Mouse (Mus musculus): ENCODE measurements at regions not wholly inside any gene's neighbourhood (a gene's known extent, or its start where the extent isn't known, plus 50 kb on each side); places are given as distances from the start of the nearest gene placed in this dataset.
"Not testable (repeated sequence)": the region's sequence is repeated elsewhere in the genome, so short reads cannot be mapped to it uniquely, and the experiment has no call there.

DNA sequence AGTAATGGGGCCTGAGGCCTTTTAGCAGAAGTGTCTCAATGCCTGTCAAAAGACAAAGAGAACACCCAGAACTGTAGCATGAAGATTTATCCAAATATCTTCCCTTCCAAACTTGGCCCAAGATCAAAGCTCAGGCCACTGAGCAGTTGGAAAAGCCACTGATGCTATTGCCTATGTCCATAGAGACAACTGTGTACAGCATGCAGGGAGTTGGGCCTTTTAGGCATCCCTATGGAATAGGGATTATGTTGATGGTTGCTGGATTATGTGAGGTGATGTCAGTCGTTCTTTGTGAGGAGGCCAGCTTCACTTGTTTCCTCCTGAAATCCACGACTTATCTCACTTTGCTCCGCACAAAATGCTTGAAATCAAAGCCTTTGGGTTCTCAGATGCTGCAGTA, 153.1 kb upstream of the Gm17728 start:
- DNase-seq (ENCODE audit: low spot score), result no peak

DNA sequence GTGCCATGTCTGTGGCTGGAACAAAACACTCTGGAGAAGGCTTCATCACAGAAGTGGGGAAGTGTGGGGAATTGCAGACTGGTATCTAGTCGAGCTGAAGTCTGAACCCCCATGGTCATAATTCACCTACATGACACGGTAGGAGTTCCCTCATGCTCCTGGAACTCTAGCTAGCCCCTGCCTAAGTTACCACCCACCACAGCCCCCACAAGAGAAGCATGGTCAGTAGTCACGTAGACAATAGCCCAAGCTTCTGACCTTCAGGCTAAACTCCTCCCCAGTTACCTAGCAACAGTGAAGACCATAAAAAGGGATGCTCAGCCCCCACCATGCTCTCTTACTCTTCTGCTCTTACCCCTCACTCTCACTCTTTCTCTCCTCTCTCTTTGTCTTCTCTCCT, 143.8 kb upstream of the Gm17728 start:
- not testable (repeated sequence) for DNase-seq (ENCODE audit: low spot score)

DNA sequence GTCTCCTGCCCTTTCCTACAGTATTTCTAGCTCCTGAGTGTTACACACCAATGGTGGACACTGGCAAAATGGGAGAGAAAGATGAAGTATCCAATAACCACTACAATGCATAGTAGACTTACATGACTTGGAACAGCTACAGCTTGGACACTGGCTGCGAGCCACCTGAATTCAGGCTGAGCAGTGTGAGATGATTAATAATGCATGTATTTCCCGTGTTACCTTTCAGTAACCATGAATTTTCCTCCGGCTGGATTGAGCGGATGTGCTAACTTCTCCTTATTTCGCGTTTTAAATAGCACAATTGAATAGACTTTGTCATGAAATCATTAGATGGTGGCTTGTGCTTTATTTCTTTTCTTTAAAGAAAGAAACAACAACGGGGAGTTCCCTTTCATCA, 142.4 kb upstream of the Gm17728 start:
- DNase-seq (ENCODE audit: low spot score), result no peak

DNA sequence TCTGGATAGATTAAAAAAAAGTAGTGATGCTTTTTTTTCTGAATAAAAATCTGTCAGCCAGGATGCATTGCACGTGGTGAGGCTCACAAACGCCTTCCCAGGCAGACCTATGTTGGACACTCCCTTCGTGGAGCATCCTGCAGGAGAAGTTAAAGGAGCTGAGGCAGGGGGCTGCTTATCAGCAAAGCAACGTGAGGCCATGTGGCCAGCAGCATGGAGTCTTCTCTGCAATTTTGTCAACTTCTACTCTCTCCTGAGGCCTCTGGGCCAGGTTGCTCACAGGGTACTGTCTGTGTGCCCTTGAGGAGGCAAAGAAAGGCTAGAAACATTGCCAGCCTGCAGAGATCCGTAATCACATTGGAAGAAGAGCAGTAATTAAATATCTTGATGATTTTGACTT, 140.0 kb upstream of the Gm17728 start:
- DNase-seq (ENCODE audit: low spot score), result no peak

DNA sequence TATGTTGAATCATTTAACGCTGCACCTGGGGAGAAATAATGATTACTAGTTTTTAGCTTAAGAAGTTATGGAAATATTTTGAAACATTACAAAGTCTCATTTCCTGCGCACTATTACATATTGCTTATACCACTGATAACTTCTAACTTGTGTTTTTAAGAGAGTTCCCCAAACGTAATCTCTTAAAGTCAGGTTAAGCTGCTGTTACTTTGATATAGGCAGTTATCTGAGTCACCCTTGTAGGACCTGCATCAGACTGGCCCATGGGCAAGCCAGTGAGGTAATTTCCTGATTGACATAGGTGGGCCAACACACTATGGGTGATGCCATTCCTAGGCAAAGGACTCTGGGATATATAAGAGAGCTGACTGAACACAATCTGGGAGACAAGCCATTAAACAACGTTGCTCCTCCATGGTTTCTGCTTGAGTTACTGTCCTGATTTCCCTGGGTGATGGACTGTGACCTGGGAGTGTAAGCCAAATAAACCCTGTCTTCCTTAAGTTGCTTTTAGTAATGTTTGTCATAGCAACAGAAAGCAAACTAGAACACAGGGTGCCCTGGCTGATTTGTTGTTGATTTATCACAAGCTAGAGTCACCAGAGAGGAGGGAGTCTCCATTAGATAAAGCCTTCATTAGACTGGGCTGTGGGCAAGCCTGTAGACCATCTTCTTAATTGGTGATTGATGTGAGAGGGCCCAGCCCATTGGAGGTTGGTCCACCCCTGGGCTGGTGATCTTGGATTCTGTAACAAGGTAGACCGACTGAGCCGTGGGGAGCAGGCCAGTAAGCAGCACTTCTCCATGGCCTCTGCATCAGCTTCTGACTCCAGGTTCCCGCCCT, 139.3 kb upstream of the Gm17728 start:
- DNase-seq (ENCODE audit: low spot score), result no peak

DNA sequence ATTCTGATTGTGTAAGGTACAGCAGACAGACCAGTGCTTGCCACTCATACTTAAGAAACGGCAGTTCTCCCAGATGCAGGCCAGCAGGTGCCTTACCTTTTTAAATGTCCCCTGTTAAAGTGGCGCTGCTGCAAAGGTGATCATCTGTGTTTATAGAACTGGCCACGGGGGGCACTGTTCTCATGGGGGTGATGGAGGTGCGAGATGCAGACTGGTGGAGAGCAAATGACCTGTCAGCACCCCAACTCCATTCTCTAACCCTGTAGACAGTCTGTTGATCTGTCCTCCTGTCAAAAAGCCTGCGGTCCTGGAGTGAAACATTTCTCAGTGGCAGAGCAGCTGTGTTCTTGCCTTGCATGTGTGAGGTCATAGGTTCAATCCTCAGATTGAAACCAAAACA, 135.4 kb upstream of the Gm17728 start:
- no peak for DNase-seq (ENCODE audit: low spot score)

DNA sequence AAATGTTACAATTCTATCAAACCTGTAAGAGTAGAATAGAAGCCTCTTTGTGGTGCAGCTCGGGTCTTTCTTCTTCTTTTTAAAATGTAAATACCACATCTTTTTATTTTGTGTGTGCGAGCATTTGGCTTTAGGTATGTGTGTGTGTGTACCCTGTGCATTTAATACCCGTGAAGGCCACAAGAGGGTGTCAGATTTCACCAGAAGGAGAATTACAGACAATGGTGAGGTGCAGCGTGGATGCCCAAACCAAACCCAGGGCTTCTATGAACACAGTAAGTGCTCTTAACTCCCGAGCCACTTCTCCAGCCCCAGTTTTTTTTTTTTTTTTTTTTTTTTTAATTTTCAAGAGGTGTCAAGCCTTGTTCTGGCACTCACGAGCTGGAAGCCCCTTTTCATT, 135.0 kb upstream of the Gm17728 start:
- no peak for DNase-seq (ENCODE audit: low spot score)

DNA sequence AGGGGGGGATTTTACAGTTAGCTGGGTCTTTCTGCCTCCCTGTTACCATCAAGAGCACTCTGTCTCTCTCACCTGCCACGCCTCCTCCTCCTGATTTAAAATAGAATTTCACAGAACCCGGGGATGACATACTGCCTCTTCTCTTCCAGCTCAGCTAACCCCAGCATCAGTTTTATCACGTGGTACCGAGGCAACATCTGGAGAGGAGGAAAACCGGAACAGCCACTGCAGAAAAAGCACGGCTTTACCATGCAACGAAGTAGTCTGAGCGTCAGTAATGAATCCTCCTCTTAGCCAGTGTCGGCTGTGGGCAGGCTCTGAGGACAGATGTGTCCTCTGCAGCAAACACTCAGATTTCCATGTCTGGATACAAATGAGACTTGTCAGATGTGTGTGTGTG, 134.2 kb upstream of the Gm17728 start:
- DNase-seq (ENCODE audit: low spot score), result no peak

DNA sequence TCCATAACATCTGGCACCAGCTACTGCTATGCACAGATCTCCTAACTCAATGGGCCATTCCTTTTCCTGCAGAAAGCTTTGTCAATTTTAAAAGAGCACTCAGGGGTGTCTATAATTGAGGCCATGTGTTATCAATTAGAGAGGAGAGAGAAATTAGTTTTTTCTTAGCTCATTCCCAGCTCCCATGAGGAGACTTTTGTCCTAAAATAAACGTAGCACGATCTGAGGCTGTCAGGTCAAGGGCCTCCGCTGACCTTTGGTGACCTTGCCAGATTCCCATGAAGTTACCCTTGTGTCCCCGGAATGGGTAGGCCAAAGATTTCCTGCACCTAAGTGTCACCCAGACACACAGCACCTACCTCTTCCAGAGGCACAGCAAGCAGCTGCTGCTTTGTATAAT, 130.3 kb upstream of the Gm17728 start:
- DNase-seq (ENCODE audit: low spot score), result no peak

DNA sequence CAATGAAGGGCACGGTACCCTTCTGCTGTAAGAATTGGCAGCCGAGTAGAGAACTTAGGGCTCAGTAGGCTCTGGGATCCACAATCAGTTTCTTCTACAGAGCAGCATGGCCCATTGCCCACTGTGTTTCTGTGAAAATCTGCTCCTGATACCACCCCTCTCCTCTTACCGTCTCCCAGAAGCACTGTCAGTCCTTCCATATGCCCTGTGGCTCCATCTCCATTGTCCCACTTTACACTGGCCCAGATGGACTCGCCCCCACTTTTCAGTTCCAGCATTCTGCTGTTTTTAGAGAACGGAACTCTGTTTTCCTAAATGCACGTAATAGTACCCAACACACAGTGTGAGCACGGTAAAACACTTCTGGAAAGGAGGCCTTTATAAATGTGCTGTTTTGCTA, 129.6 kb upstream of the Gm17728 start:
- no peak for DNase-seq (ENCODE audit: low spot score)

DNA sequence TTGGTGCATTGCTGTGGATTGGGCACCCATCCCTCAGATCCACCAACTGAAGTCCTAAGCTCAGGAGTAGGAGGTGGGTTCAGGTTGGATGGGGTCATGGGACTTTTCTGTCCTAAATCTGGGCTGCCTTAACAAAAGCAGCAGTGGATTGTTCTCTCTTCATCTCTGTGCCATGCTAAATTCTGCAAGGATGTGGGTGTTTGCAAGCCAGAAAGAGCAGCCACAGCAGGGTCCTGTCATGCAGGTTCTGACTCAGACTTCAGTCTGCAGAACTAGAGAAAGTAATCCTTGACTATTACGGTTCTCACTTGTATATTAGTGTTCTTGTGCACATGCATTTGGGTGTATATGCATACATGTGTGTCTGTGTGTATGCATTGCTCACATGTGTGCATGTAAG, 125.5 kb upstream of the Gm17728 start:
- DNase-seq (ENCODE audit: low spot score), result no peak

DNA sequence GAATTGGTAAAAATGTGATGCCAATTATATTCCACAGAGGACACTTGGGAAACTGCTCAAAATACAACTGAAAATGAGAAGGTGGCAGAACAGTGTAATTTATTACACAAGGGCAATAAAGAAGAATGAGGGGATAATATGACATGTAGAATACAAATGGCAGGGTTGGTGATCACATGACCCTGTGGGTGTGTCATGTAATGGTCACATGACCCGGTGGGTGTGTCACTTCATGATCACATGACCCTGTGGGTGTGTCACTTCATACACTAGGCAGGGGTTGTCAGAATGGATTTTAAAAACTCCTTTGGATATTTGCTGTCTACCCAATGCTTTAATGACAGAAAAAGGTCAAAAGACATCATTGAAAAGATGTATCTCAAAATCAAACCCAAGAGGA, 123.6 kb upstream of the Gm17728 start:
- DNase-seq (ENCODE audit: low spot score), result no peak

DNA sequence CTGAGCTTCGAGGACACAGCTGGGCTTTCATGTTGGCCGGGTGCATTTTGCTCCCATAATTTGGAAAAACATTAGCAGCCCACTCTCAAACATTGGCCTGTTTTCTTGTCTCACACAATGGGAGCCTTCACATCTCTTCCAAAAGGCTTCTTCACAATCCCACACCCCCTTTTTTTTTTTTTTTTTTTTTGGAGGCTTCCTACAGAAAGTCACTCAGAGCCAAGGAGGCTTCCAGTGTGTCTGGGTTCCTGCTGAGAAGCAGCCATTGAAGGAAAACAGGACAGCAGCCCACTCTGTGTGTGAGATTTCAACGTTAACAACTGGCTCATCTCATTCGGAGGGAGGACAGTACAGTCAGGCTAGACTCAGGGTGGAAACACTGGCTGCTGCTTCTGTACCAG, 120.8 kb upstream of the Gm17728 start:
- no peak for DNase-seq (ENCODE audit: low spot score)

DNA sequence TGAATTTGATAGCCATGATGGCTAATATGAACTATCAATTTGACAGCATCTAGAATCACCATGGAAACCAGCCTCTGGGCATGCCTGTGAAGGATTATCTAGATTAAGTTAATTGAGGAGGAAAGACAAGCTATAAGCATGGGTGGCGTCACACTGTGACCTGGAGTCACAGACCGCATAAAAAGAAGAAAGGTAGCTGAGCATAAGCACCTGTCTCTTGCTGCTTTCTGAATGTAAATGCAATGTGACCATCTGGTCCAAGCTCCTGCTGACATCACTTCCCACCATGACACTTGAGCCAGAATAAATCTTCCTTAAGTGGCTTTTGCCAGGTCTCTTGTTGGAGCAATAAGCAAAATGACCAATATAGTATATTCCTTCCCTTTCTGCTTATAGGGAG, 113.4 kb upstream of the Gm17728 start:
- DNase-seq (ENCODE audit: low spot score), result no peak

DNA sequence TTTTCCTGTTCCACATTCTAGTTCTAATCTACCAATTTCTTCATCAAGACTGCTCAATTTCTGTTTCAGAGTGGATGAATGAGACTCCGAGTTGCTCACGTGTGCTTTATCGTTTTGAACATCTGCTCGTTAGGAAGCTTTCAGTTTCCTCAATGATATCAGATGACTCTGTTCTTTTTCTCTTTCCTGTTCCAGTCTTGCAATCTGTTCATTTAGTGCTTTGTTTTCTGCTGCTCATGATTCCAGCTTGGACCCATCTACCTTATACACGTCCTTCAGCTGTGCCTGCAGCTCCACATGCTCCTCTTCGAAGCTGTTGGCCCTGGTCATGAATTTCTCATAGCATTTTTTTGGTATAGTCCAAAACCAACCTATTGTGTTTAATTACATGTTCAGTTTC, 99.1 kb upstream of the Gm17728 start:
- no peak for DNase-seq (ENCODE audit: low spot score)

DNA sequence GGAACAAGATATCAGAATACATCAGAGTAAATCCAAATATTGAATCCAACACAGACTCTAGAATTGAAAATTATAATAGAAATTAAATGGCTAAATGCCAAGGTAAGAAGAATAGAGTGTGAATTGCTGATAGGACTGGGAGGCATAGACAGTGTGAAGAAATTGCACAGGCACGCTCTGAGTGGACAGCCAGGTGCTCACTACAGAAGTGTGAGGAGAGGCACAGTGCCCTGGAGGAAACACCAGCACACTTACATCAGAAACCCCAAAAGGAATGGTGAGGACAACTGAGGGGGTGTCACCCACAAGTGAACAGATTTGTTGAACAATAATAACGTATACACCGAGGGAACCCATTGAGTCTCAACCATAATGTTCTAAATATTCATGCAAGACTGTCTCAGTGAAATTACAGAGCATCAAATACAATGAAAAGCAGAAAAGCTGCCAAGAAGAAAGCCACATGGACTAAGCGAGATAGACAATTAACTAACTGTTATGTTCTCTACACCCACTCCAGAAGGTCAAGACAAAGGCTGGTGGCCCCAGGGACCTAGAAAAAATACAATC, 92.9 kb upstream of the Gm17728 start:
- no peak for DNase-seq (ENCODE audit: low spot score)

DNA sequence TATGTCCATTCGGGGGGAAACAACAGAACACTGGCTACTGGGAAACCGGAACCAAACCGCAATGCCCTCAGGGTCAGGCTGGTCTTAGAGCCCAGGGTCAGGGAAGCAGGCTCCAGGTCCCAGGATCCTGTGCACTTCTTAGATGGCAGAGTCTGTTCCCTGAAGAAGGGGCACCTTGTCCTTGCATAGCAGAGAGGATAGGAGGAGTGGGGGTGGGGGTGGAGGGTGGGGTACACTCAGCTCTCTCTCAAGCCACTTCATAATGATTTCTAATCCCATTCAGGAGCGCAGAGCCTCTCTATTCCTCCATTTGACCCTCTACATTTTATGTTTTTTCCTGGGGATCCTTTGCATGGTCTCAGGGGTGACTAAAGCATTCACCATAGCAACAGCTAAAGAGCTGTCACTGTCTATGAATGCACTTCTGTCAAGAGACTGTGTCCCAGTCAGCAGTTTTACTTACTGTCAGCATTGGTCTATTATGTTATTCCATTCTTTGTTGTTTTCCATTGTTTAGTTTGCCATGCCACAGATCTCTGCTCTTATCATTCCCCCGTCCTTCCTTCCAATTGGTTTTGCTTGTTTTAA, 64.2 kb upstream of the Gm17728 start:
- no peak for DNase-seq (ENCODE audit: low spot score)
